Mouse (Mus musculus) heart, postnatal 36 days (tissue): ENCODE results near the gene Egfl8. TPM values are rescaled to one million over a fixed set of nuclear protein-coding genes. Genes with fewer than 3 reads are reported as not detected.

Experiments
- DNase-seq, 2 experiments: peaks; one replicate each; pipeline ENCODE4 v3.0.0; 2021 to 2022
- intact Hi-C: fragments of 180-260 bp; cut with DNase I; formaldehyde crosslinking; loops from one replicate; pipeline ENCODE4 v1.15.1; 2025
- total RNA-seq, 2 experiments: library from RNA; stranded (reverse); gene quantifications; 2 replicates each; pipeline ENCODE4 v1.2.3; 2021

The Egfl8 gene
- total RNA-seq, 2 experiments from 2014 or later, result 1.5 to 2.5 TPM

GRCm38 (mm10) chr17:34586796-34587422 lies 28.9 kb downstream of the Egfl8 start:
- intact Hi-C loops, result loop anchor here (2.0 kb wide), 1 partner anchor 22 kb away; the partner anchor contains the start of gene Notch4
- DNase-seq, result peak; percentile 76 to 80

GRCm38 (mm10) chr17:34585877-34586771 lies 29.6 kb downstream of the Egfl8 start:
- DNase-seq, result no peak
- intact Hi-C loops, result loop anchor here (2.0 kb wide), 1 partner anchor 21 kb away; the partner anchor contains the start of gene Notch4

- no peak for DNase-seq
- intact Hi-C loops, result no loop called here
Observed at GRCm38 (mm10) chr17:34585121-34585520, 30.6 kb downstream of the Egfl8 start.

- intact Hi-C loops, result no loop called here
- no peak for DNase-seq
Observed at GRCm38 (mm10) chr17:34583819-34584218, 32.0 kb downstream of the Egfl8 start.

- no peak for DNase-seq
- intact Hi-C loops, result no loop called here
Observed at GRCm38 (mm10) chr17:34583397-34583796, 32.4 kb downstream of the Egfl8 start.

- DNase-seq, result no peak
- intact Hi-C loops, result no loop called here
Observed at GRCm38 (mm10) chr17:34582528-34582927, 33.2 kb downstream of the Egfl8 start.

GRCm38 (mm10) chr17:34578070-34578469 lies 37.7 kb downstream of the Egfl8 start:
- intact Hi-C loops, result no loop called here

GRCm38 (mm10) chr17:34576577-34576976 lies 39.2 kb downstream of the Egfl8 start:
- intact Hi-C loops, result no loop called here
- DNase-seq, result no peak

More at GRCm38 (mm10) chr17:34578070-34578469, 37.7 kb downstream of the Egfl8 start:
- DNase-seq, result no peak

GRCm38 (mm10) chr17:34572361-34572760 lies 43.4 kb downstream of the Egfl8 start:
- intact Hi-C loops, result loop anchor here (2.0 kb wide), 1 partner anchor 46 kb away; no protein-coding TSS in a partner anchor
- no peak for DNase-seq

- peak in 1 of 2 experiments; percentile 29 for DNase-seq
- intact Hi-C loops, result loop anchor here (2.0 kb wide), 1 partner anchor 47 kb away; no protein-coding TSS in a partner anchor
Observed at GRCm38 (mm10) chr17:34571875-34572274, 43.9 kb downstream of the Egfl8 start.

- intact Hi-C loops, result no loop called here
- DNase-seq, result no peak
Observed at GRCm38 (mm10) chr17:34569919-34570318, 45.9 kb downstream of the Egfl8 start.

- intact Hi-C loops, result no loop called here
- DNase-seq, result no peak
Observed at GRCm38 (mm10) chr17:34568421-34568820, 47.4 kb downstream of the Egfl8 start.

- DNase-seq, result no peak
- intact Hi-C loops, result no loop called here
Observed at GRCm38 (mm10) chr17:34567311-34567710, 48.5 kb downstream of the Egfl8 start.

GRCm38 (mm10) chr17:34564796-34565195 lies 51.0 kb downstream of the Egfl8 start:
- DNase-seq, result peak; percentile 54 to 56
- intact Hi-C loops, result loop anchor here (2.0 kb wide), 1 partner anchor 22 kb away; no protein-coding TSS in a partner anchor

- intact Hi-C loops, result loop anchor here (2.0 kb wide), 1 partner anchor 23 kb away; no protein-coding TSS in a partner anchor
- peak; percentile 60 to 64 for DNase-seq
Observed at GRCm38 (mm10) chr17:34564003-34564421, 51.8 kb downstream of the Egfl8 start, which contains the start of gene Notch4. TSS of gene Notch4 (plus strand) at chr17:34564268.

- DNase-seq, result no peak
- intact Hi-C loops, result no loop called here
Observed at GRCm38 (mm10) chr17:34563354-34563753, 52.4 kb downstream of the Egfl8 start.

Other genes with a start within 250 kb of the Egfl8 start
- gene Btnl1, start 238.8 kb downstream of the Egfl8 start, total RNA-seq, result not detected
- not detected for gene BC051142, start 217.2 kb downstream of the Egfl8 start, total RNA-seq
- gene Btnl4, start 138.7 kb downstream of the Egfl8 start, total RNA-seq, result not detected
- not detected for gene Btnl6, start 98.6 kb downstream of the Egfl8 start, total RNA-seq
- gene Notch4, start 51.7 kb downstream of the Egfl8 start, total RNA-seq, result 10 to 100 TPM; 33.0 to 48.6 TPM
- gene Gpsm3, start 26.2 kb downstream of the Egfl8 start, total RNA-seq, result 1 to 10 TPM; 4.7 to 4.8 TPM
- gene Pbx2, start 24.7 kb downstream of the Egfl8 start, total RNA-seq, result 10 to 100 TPM; 18.0 to 19.6 TPM
- under 1 TPM; 0.24 to 0.47 TPM for gene Ager, start 18.1 kb downstream of the Egfl8 start, total RNA-seq
- gene Rnf5, start 12.3 kb downstream of the Egfl8 start, total RNA-seq, result 10 to 100 TPM; 35.7 to 37.1 TPM
- 10 to 100 TPM; 61.2 to 70.5 TPM for gene Agpat1, start 11.7 kb downstream of the Egfl8 start, total RNA-seq
- 10 to 100 TPM; 54.4 to 55.5 TPM for gene Ppt2, start 12.5 kb upstream of the Egfl8 start, total RNA-seq
- gene Prrt1, start 13.6 kb upstream of the Egfl8 start, total RNA-seq, result 1 to 10 TPM; 1.4 to 1.7 TPM
- gene Fkbpl, start 28.8 kb upstream of the Egfl8 start, total RNA-seq, result 1 to 10 TPM; 6.9 to 9.9 TPM
- gene Atf6b, start 31.2 kb upstream of the Egfl8 start, total RNA-seq, result 10 to 100 TPM; 15.3 to 16.1 TPM
- 10 to 100 TPM; 35.6 to 39.7 TPM for gene Tnxb, start 54.6 kb upstream of the Egfl8 start, total RNA-seq
- 10 to 100 TPM; 22.8 to 24.7 TPM for gene C4b, start 127.9 kb upstream of the Egfl8 start, total RNA-seq
- gene Cyp21a1, start 188.6 kb upstream of the Egfl8 start, total RNA-seq, result not detected
- 10 to 100 TPM in 1 of 2 experiments, 1 to 10 TPM in 1; 10.0 to 11.1 TPM for gene Stk19, start 221.0 kb upstream of the Egfl8 start, total RNA-seq
- 10 to 100 TPM; 12.4 to 17.3 TPM for gene Dxo, start 221.0 kb upstream of the Egfl8 start, total RNA-seq
- 10 to 100 TPM; 22.6 to 24.5 TPM for gene Skiv2l, start 234.2 kb upstream of the Egfl8 start, total RNA-seq
- gene Nelfe, start 234.4 kb upstream of the Egfl8 start, total RNA-seq, result 10 to 100 TPM; 13.7 to 15.3 TPM
- gene Cfb, start 246.5 kb upstream of the Egfl8 start, total RNA-seq, result 1 to 10 TPM; 4.4 to 7.5 TPM